Mouse (Mus musculus) hindbrain, embryonic 12.5 days (tissue): ENCODE results near the gene Phlpp1. TPM values are rescaled to one million over a fixed set of nuclear protein-coding genes. Genes with fewer than 3 reads are reported as not detected.
A peak's percentile ranks its signal among the peaks of the same experiment; 100 is the strongest.

Experiments
- ATAC-seq: fragments of 200-750 bp; cut with Nextera tagmentation; 2 replicates; pipeline ENCODE4 v1.8.0; 2017; ENCODE audit warnings: moderate TSS enrichment; ENCODE audit not compliant: low FRiP score
- H3K27ac ChIP-seq: fragments of 300-500 bp; sonication (generic); 2 replicates; pipeline ENCODE4 v1.5.1; 2016; ENCODE audit warnings: mild to moderate bottlenecking
- H3K27me3 ChIP-seq: fragments of 300-500 bp; sonication (generic); 2 replicates; pipeline ENCODE4 v1.6.1; 2016; ENCODE audit warnings: mild to moderate bottlenecking
- H3K36me3 ChIP-seq: fragments of 300-500 bp; sonication (generic); 2 replicates; pipeline ENCODE4 v1.6.1; 2016; ENCODE audit warnings: mild to moderate bottlenecking
- H3K4me1 ChIP-seq: fragments of 300-500 bp; sonication (generic); 2 replicates; pipeline ENCODE4 v1.6.1; 2016
- H3K4me2 ChIP-seq: fragments of 300-500 bp; sonication (generic); replicated peaks from 2 replicates; pipeline ENCODE4 v1.6.1; 2016; ENCODE audit warnings: mild to moderate bottlenecking
- H3K4me3 ChIP-seq: fragments of 300-500 bp; sonication (generic); 2 replicates; pipeline ENCODE4 v1.5.1; 2016; ENCODE audit warnings: mild to moderate bottlenecking
- H3K9ac ChIP-seq: fragments of 300-500 bp; sonication (generic); 2 replicates; pipeline ENCODE4 v1.6.1; 2016; ENCODE audit warnings: mild to moderate bottlenecking, moderate library complexity
- H3K9me3 ChIP-seq: fragments of 300-500 bp; sonication (generic); replicated peaks from 2 replicates; pipeline ENCODE4 v1.6.1; 2016; ENCODE audit warnings: mild to moderate bottlenecking
- WGBS: fragments of 180-500 bp; shearing (Covaris S2); methylation state at CpG from one replicate; pipeline ENCODE4 v1.1.7; 2016; 5-methylcytosine and 5-hydroxymethylcytosine counted together
- polyA plus RNA-seq: library from polyadenylated mRNA; unstranded; fragments of >200 nt; fragmentation: Nextera tagmentation; extraction: Ambion mirVana; gene quantifications from 2 replicates; pipeline ENCODE4 v1.2.1, GENCODE M21; 2016

Phlpp1 gene
- polyA plus RNA-seq: 8.9 and 9.4 TPM in 2 replicates

DNA sequence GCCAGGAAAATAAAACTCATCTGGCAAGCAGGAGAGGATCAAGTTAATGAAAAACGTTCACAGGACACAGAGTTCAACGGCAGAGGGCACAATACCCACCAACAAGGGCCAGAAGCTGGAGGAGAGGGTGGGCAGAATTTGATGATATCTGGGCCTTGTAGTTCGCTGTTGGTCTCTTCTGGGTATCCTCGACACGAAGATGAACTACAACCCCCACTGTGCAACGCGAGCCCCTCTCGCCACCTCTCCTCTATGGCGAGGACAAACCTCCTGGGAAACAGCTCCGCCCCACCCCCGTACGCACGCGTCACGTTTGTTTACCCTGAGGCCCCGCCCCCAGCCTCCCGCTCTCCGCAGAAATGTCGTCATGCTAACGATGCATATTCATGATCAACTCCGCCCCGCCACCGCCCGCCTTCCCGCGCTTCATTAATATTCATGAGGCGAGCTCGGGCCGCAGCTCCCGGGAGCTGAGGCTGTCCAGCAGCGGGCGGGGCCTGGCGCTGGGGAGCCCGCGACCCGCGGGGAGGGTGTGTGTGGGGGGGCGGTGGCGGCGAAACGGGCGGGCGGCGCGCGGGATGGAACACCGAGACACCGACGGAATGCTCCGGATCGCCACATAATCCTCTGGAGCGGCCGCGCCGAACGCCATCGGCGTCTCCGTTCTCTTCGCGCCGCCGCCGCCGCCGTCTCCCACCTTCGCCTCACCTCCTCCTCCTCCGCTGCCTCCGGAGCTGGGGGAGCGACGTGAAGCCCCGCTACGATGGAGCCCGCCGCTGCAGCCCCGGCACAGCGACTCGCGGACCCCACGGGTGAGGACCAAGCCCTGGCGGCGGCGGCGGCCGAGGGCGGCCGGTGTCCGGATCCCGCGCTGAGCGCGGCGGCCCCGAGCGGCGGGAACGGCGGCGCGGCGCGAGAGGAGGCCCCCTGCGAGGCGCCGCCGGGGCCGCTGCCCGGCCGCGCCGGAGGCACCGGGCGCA, at the start of gene Phlpp1:
TSS of gene Phlpp1 (plus strand) at position 512 of the 980 bp plus-strand sequence.
- H3K9me3 ChIP-seq: no peaks in the 10 kb centered on the region
- H3K4me1 ChIP-seq: peaks cover 26% of the 10 kb centered on the region
- peak within 1 kb of the TSS; percentile 77 for H3K4me2 ChIP-seq
- under 1% methylated on average over 87 of the region's 113 CpGs for WGBS
- H3K36me3 ChIP-seq: no peaks in the 10 kb centered on the region
- peak within 1 kb of the TSS; percentile 94 for H3K4me3 ChIP-seq
- peak; percentile 99 for ATAC-seq
- no peaks in the 10 kb centered on the region for H3K27me3 ChIP-seq
- H3K9ac ChIP-seq: peak within 1 kb of the TSS; percentile 97
- H3K27ac ChIP-seq: peak within 1 kb of the TSS; percentile 96

- Histone ChIP-seq H3K9ac (no peak overlapping the region), H3K4me1 (no peaks in the 10 kb centered on the region), H3K27ac (no peak overlapping the region)
These were observed 45.0 kb upstream of the Phlpp1 start for GRCm38 (mm10) chr1:106126601-106127000.

GRCm38 (mm10) chr1:106131697-106132349, 39.7 kb upstream of the Phlpp1 start:
- Histone ChIP-seq H3K4me1 (peaks cover 6% of the 10 kb centered on the region), H3K27ac (peak overlapping the region; percentile 46)
- ATAC-seq: peak; percentile 75

More at GRCm38 (mm10) chr1:106126601-106127000, 45.0 kb upstream of the Phlpp1 start:
- no peak overlapping the region for H3K4me2 ChIP-seq
- H3K4me3 ChIP-seq: no peak overlapping the region
- H3K27me3 ChIP-seq: no peaks in the 10 kb centered on the region
- no peak for ATAC-seq
- WGBS: 91% methylated on average over 3 of the region's 3 CpGs
- H3K36me3 ChIP-seq: no peaks in the 10 kb centered on the region
- H3K9me3 ChIP-seq: no peaks in the 10 kb centered on the region

GRCm38 (mm10) chr1:106132350-106132700, 39.2 kb upstream of the Phlpp1 start:
- Histone ChIP-seq H3K9ac (no peak overlapping the region), H3K4me1 (peaks cover 6% of the 10 kb centered on the region), H3K27ac (peak overlapping the region; percentile 46; the same call in 1 of the 2 replicates), H3K36me3 (no peaks in the 10 kb centered on the region), H3K4me3 (no peak overlapping the region), H3K4me2 (no peak overlapping the region), H3K27me3 (no peaks in the 10 kb centered on the region), H3K9me3 (no peaks in the 10 kb centered on the region)
- 32% methylated on average over 4 of the region's 4 CpGs for WGBS
- peak; percentile 90 for ATAC-seq

More at GRCm38 (mm10) chr1:106131697-106132349, 39.7 kb upstream of the Phlpp1 start:
- Histone ChIP-seq H3K4me2 (no peak overlapping the region), H3K9ac (no peak overlapping the region), H3K36me3 (no peaks in the 10 kb centered on the region), H3K4me3 (no peak overlapping the region), H3K27me3 (no peaks in the 10 kb centered on the region), H3K9me3 (no peaks in the 10 kb centered on the region)
- 73% methylated on average over 4 of the region's 4 CpGs for WGBS

- H3K4me3 ChIP-seq: no peak overlapping the region
- H3K4me2 ChIP-seq: no peak overlapping the region
- no peaks in the 10 kb centered on the region for H3K9me3 ChIP-seq
- no peak overlapping the region for H3K27ac ChIP-seq
- WGBS: 91% methylated on average over 2 of the region's 2 CpGs
- ATAC-seq: no peak
- no peaks in the 10 kb centered on the region for H3K36me3 ChIP-seq
- H3K9ac ChIP-seq: no peak overlapping the region
- peaks cover 3% of the 10 kb centered on the region; the same call in 1 of the 2 replicates for H3K4me1 ChIP-seq
- H3K27me3 ChIP-seq: no peaks in the 10 kb centered on the region
These were observed 32.9 kb upstream of the Phlpp1 start for GRCm38 (mm10) chr1:106138691-106139090.

DNA sequence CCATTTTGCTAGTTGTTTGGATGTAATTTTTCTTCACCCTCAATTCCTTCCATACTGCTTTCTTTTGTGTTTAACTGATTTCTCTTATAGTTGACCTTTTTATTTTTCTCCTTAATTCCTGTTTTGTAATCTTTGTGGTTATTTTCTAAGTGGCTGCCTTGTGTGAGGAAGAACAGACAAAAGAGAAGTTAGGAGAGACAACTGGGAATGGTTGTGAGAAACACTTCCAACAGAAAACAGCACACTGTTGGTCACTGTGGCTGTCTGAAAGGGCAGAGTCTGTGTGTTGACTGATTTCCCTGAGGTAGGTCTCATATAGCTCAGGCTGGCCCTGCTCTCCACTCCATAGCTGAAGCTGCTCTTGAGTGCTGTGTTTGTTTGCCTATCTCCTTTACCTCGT, 32.4 kb upstream of the Phlpp1 start:
- no peak overlapping the region for H3K9ac ChIP-seq
- no peak overlapping the region for H3K27ac ChIP-seq
- H3K27me3 ChIP-seq: no peaks in the 10 kb centered on the region
- 65% methylated on average over 1 of the region's 1 CpGs for WGBS
- no peak overlapping the region for H3K4me2 ChIP-seq
- peaks cover 3% of the 10 kb centered on the region; the same call in 1 of the 2 replicates for H3K4me1 ChIP-seq
- ATAC-seq: no peak
- H3K36me3 ChIP-seq: no peaks in the 10 kb centered on the region
- no peak overlapping the region for H3K4me3 ChIP-seq
- no peaks in the 10 kb centered on the region for H3K9me3 ChIP-seq

DNA sequence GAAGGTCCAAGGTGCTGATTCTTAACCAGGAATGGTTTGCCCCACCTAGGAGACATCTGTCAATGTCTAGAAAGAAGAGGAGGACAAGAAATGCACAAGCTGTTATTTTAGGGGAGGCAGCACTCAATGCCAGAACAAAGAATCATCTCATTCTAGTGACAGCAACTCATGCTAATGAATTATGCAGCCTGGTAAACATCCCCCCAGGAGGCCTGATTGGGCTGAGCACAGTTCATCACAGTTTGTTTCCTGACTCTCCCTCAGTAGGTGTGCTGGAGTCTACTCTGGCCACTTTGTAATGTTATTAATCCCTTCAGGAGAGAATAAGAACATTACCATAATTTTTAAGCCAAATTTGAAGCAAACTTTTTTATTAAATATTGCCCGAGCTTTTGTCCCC, 29.5 kb upstream of the Phlpp1 start:
- Histone ChIP-seq H3K27ac (no peak overlapping the region), H3K4me2 (no peak overlapping the region), H3K4me1 (peaks cover 3% of the 10 kb centered on the region; the same call in 1 of the 2 replicates), H3K4me3 (no peak overlapping the region), H3K36me3 (no peaks in the 10 kb centered on the region), H3K9ac (no peak overlapping the region), H3K9me3 (no peaks in the 10 kb centered on the region), H3K27me3 (no peaks in the 10 kb centered on the region)
- ATAC-seq: 0 out of 2 replicates have a peak, but pooled peaks have one; percentile 54
- WGBS: 97% methylated on average over 1 of the region's 1 CpGs

DNA sequence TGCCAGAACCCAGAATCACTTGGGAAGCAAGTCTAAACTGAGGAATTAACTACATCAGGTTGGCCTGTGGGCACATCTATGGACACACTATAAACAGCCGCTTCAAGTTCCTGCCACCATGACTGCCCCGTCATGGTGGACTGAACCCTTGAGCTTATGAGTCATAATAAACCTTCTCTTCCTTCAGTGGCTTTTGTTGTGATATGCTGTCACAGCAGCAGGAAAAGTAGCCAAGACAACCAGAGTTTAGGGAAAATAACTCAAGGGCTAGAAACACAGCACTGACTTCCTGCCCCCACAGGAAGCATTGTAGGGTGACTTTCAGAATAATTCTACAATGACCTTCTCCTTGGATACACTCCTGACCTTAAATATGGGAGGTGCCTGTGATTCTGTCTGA, 27.0 kb upstream of the Phlpp1 start:
- 85% methylated on average over 2 of the region's 2 CpGs for whole genome bisulfite sequencing
- Histone ChIP-seq H3K9me3 (no peaks in the 10 kb centered on the region), H3K4me1 (peaks cover 6% of the 10 kb centered on the region), H3K4me2 (no peak overlapping the region), H3K9ac (no peak overlapping the region), H3K4me3 (no peak overlapping the region), H3K36me3 (no peaks in the 10 kb centered on the region), H3K27ac (no peak overlapping the region), H3K27me3 (no peaks in the 10 kb centered on the region)
- ATAC-seq: no peak

GRCm38 (mm10) chr1:106145055-106145454, 26.5 kb upstream of the Phlpp1 start:
- Histone ChIP-seq H3K27me3 (no peaks in the 10 kb centered on the region), H3K4me1 (peaks cover 6% of the 10 kb centered on the region), H3K27ac (no peak overlapping the region), H3K9ac (no peak overlapping the region), H3K36me3 (no peaks in the 10 kb centered on the region), H3K4me2 (no peak overlapping the region), H3K4me3 (no peak overlapping the region), H3K9me3 (no peaks in the 10 kb centered on the region)
- WGBS: 41% methylated on average over 1 of the region's 1 CpGs
- ATAC-seq: no peak

GRCm38 (mm10) chr1:106145565-106146190, 25.9 kb upstream of the Phlpp1 start:
- Histone ChIP-seq H3K4me3 (no peak overlapping the region), H3K4me2 (no peak overlapping the region), H3K4me1 (peaks cover 6% of the 10 kb centered on the region), H3K27me3 (no peaks in the 10 kb centered on the region), H3K27ac (no peak overlapping the region), H3K9me3 (no peaks in the 10 kb centered on the region), H3K36me3 (no peaks in the 10 kb centered on the region), H3K9ac (no peak overlapping the region)
- ATAC-seq: no peak
- WGBS: 75% methylated on average over 4 of the region's 4 CpGs

- H3K4me1 ChIP-seq: peaks cover 3% of the 10 kb centered on the region; the same call in 1 of the 2 replicates
- H3K27me3 ChIP-seq: no peaks in the 10 kb centered on the region
- WGBS: 53% methylated on average over 17 of the region's 17 CpGs
- no peak overlapping the region for H3K4me3 ChIP-seq
- ATAC-seq: peak; percentile 33; the same call in 1 of the 2 replicates
- H3K9ac ChIP-seq: no peak overlapping the region
- 0 out of 2 replicates have a peak overlapping the region, but pooled peaks have one; percentile 17 for H3K27ac ChIP-seq
- H3K36me3 ChIP-seq: no peaks in the 10 kb centered on the region
- H3K9me3 ChIP-seq: no peaks in the 10 kb centered on the region
- no peak overlapping the region for H3K4me2 ChIP-seq
These were observed 22.9 kb upstream of the Phlpp1 start for GRCm38 (mm10) chr1:106148386-106149380.
